Comparison of ENCODE assay signal across 27 mouse cellular contexts in genomic region chr3:96981833-96982232, GRCm38 (mm10). TPM values are rescaled to one million over a fixed set of nuclear protein-coding genes. Genes with fewer than 3 reads are reported as not detected.
A peak's percentile ranks its signal among the peaks of the same experiment; 100 is the strongest.
DNase-seq lines count a peak whose midpoint lies in the region; ATAC-seq and TF ChIP-seq lines count a peak whose summit lies in the region.
"Had no signal": no experiment of that assay in that cellular context is flagged by ENCODE, and none has a peak within 500 bp of the region (broad histone marks: within the 10 kb centered on the region; RNA-seq: fewer than 3 reads in every experiment).

No protein-coding gene starts in this region.

- intact Hi-C loops in left cerebral cortex, postnatal 36 days (cut with DNase I) = no loop called here

- no peak for TF ChIP-seq POLR2A in cerebellum, adult 2 months (IDR thresholded peaks at IDR 0.05; ENCODE audit: borderline replicate concordance, insufficient read depth, low read length)
- TF ChIP-seq POLR2A in lung, adult 2 months (IDR thresholded peaks at IDR 0.05; ENCODE audit: borderline replicate concordance, extremely low read depth, low read depth, low read length) = no peak

- H3K4me3 ChIP-seq in cerebellum, adult 2 months (replicated peaks; ENCODE audit: insufficient read depth, low read depth, low read length) = no peak overlapping the region
- H3K4me3 ChIP-seq in lung, embryonic 14.5 days (ENCODE audit: low read depth, low read length) = no peak overlapping the region
- H3K4me3 ChIP-seq in lung, adult 2 months (replicated peaks; ENCODE audit: extremely low read depth, low read depth, low read length) = no peak overlapping the region
- no peak overlapping the region for H3K4me3 ChIP-seq in lung, postnatal 0 days (ENCODE audit: low read depth, low read length)
- no peak overlapping the region for H3K4me3 ChIP-seq in stomach, embryonic 15.5 days (replicated peaks)
- H3K4me3 ChIP-seq: gastrocnemius, adult 2 months; hindbrain, embryonic 12.5 days; hindbrain, embryonic 15.5 days had no signal

- H3K4me2 ChIP-seq in lung, embryonic 14.5 days = no peak overlapping the region
- no peak overlapping the region for H3K4me2 ChIP-seq in lung, postnatal 0 days (replicated peaks; ENCODE audit: low read depth, low read length)
- no peak overlapping the region for H3K4me2 ChIP-seq in stomach, embryonic 15.5 days
- H3K4me2 ChIP-seq: heart, embryonic 11.5 days; hindbrain, embryonic 12.5 days; hindbrain, embryonic 15.5 days had no signal

- peak; percentile 13; the same call in 1 of the 2 replicates for TF ChIP-seq EP300 in lung, postnatal 0 days (IDR thresholded peaks at IDR 0.05)

- H3K36me3 ChIP-seq in lung, embryonic 14.5 days (ENCODE audit: insufficient read depth) = no peaks in the 10 kb centered on the region
- no peaks in the 10 kb centered on the region for H3K36me3 ChIP-seq in lung, postnatal 0 days (ENCODE audit: insufficient read depth, low read length)
- no peaks in the 10 kb centered on the region for H3K36me3 ChIP-seq in stomach, embryonic 15.5 days
- H3K36me3 ChIP-seq: hindbrain, embryonic 12.5 days; hindbrain, embryonic 15.5 days had no signal

- H3K27me3 ChIP-seq in cerebellum, adult 2 months (ENCODE audit: control insufficient read depth, insufficient read depth, low read length) = no peaks in the 10 kb centered on the region
- H3K27me3 ChIP-seq in lung, embryonic 14.5 days (ENCODE audit: insufficient read depth, low read length) = no peaks in the 10 kb centered on the region
- H3K27me3 ChIP-seq in lung, postnatal 0 days (replicated peaks; ENCODE audit: insufficient read depth, low read length) = no peaks in the 10 kb centered on the region
- H3K27me3 ChIP-seq in stomach, embryonic 15.5 days (replicated peaks) = no peaks in the 10 kb centered on the region
- H3K27me3 ChIP-seq: hindbrain, embryonic 12.5 days; hindbrain, embryonic 15.5 days had no signal

- no peaks in the 10 kb centered on the region for H3K9me3 ChIP-seq in lung, embryonic 14.5 days (ENCODE audit: low read depth, low read length)
- no peaks in the 10 kb centered on the region for H3K9me3 ChIP-seq in lung, postnatal 0 days (ENCODE audit: low read length)
- H3K9me3 ChIP-seq in stomach, embryonic 15.5 days = no peaks in the 10 kb centered on the region
- H3K9me3 ChIP-seq: hindbrain, embryonic 12.5 days; hindbrain, embryonic 15.5 days had no signal

- peaks cover 18% of the 10 kb centered on the region for H3K4me1 ChIP-seq in cerebellum, adult 2 months (ENCODE audit: control insufficient read depth, insufficient read depth, low read length)
- no peaks in the 10 kb centered on the region for H3K4me1 ChIP-seq in lung, embryonic 14.5 days (ENCODE audit: insufficient read depth)
- H3K4me1 ChIP-seq in lung, adult 2 months (ENCODE audit: control insufficient read depth, insufficient read depth, low read length) = no peaks in the 10 kb centered on the region
- H3K4me1 ChIP-seq in lung, postnatal 0 days (ENCODE audit: insufficient read depth, low read depth, low read length) = no peaks in the 10 kb centered on the region
- no peaks in the 10 kb centered on the region for H3K4me1 ChIP-seq in stomach, embryonic 15.5 days

- TF ChIP-seq CTCF in cerebellum, adult 2 months (IDR thresholded peaks at IDR 0.05; ENCODE audit: borderline replicate concordance, insufficient read depth, low read depth, low read length) = no peak
- no peak for TF ChIP-seq CTCF in lung, embryonic 14.5 days (IDR thresholded peaks at IDR 0.05; ENCODE audit: low read depth)
- TF ChIP-seq CTCF in lung, adult 2 months (IDR thresholded peaks at IDR 0.05; ENCODE audit: insufficient read depth, low read length) = no peak
- no peak for TF ChIP-seq CTCF in lung, postnatal 0 days (IDR thresholded peaks at IDR 0.05)

- peak overlapping the region; percentile 60; the same call in 1 of the 2 replicates for H3K27ac ChIP-seq in cerebellum, adult 2 months (ENCODE audit: insufficient read depth, low read length)
- H3K27ac ChIP-seq in lung, embryonic 14.5 days (ENCODE audit: low read depth) = no peak overlapping the region
- H3K27ac ChIP-seq in lung, postnatal 0 days (ENCODE audit: low read length) = no peak overlapping the region
- H3K27ac ChIP-seq in stomach, embryonic 15.5 days = no peak overlapping the region
- H3K27ac ChIP-seq: gastrocnemius, adult 2 months; hindbrain, embryonic 12.5 days; hindbrain, embryonic 15.5 days had no signal

- ATAC-seq in lung, embryonic 14.5 days (ENCODE audit: insufficient read depth) = peak; percentile 24; the same call in 1 of the 2 replicates
- peak; percentile 75 for ATAC-seq in lung, postnatal 0 days
- ATAC-seq in stomach, embryonic 15.5 days (ENCODE audit: insufficient read depth, low FRiP score, low read depth) = peak; percentile 79
- ATAC-seq: activated CD4-positive, CD25-positive, alpha-beta regulatory T cell, adult 4 months; forebrain, embryonic 14.5 days; forebrain, postnatal 0 days had no signal

- WGBS in cerebellum, adult 2 months = 38% methylated on average over 3 of the region's 3 CpGs
- 53% methylated on average over 3 of the region's 3 CpGs for WGBS in lung, embryonic 14.5 days
- 57% methylated on average over 3 of the region's 3 CpGs for WGBS in lung, adult 2 months
- 45% methylated on average over 3 of the region's 3 CpGs for WGBS in lung, postnatal 0 days
- WGBS in stomach, embryonic 15.5 days = 49% methylated on average over 3 of the region's 3 CpGs

- H3K9ac ChIP-seq in lung, embryonic 14.5 days = no peak overlapping the region
- no peak overlapping the region for H3K9ac ChIP-seq in lung, postnatal 0 days (replicated peaks; ENCODE audit: low read depth)
- no peak overlapping the region for H3K9ac ChIP-seq in stomach, embryonic 15.5 days
- H3K9ac ChIP-seq: forebrain, postnatal 0 days; hindbrain, embryonic 12.5 days; hindbrain, embryonic 15.5 days had no signal

- DNase-seq in cerebellum, adult 2 months = no peak
- no peak for DNase-seq in cerebellum, postnatal 36 days
- no peak for DNase-seq in lung, embryonic 14.5 days
- DNase-seq in lung, adult 2 months = no peak
- DNase-seq in lung, postnatal 0 days (ENCODE audit: low spot score) = peak; percentile 50
- no peak for DNase-seq in lung, postnatal 10 days
- no peak for DNase-seq in left cerebral cortex, postnatal 36 days (ENCODE audit: low spot score in 2 of 2)
- DNase-seq: adrenal gland, adult 8-10 months; adrenal gland, postnatal 25 days; cerebellum, adult 11-12 months; forebrain, postnatal 0 days; gastrocnemius, adult 2 months; gastrocnemius, postnatal 14 days; heart, adult 11 months had no signal

RNA-seq across cellular contexts. Expression of gene Gja8, which starts 56.0 kb away (rescaled TPM):
- polyA plus RNA-seq in cerebellum, adult 2 months (2012; rRNA removed) = not detected in 2 replicates
- not detected in 2 replicates for polyA plus RNA-seq in lung, embryonic 14.5 days (2014; fragmentation: Nextera tagmentation; extraction: Ambion mirVana)
- not detected in 2 replicates for polyA plus RNA-seq in lung, adult 2 months (2012; rRNA removed)
- not detected in 2 replicates for polyA plus RNA-seq in lung, postnatal 0 days (2015; fragmentation: Nextera tagmentation; extraction: Ambion mirVana)
- polyA plus RNA-seq in stomach, embryonic 15.5 days (2015; fragmentation: Nextera tagmentation; extraction: Ambion mirVana) = not detected in 2 replicates
- not detected for total RNA-seq in left cerebral cortex, postnatal 36 days (2021)
- total RNA-seq: adrenal gland, adult 8-10 months; adrenal gland, postnatal 25 days; forebrain, postnatal 0 days; gastrocnemius, adult 2 months; gastrocnemius, postnatal 14 days; gastrocnemius, postnatal 4 days; hematopoietic stem cell, adult 5-6 weeks had no signal
- polyA plus RNA-seq: brain, embryonic 14.5 days; embryonic facial prominence, embryonic 14.5 days; forebrain, embryonic 11.5 days; forebrain, embryonic 14.5 days; frontal cortex, adult 2 months; heart, embryonic 11.5 days; heart, postnatal 0 days; hindbrain, embryonic 15.5 days had no signal

Comparison
In these comparisons a context has a peak if more than half of its experiments do, and no peak if none do; other contexts are left out.
1. ATAC-seq: peak in every context shown above with its lines; median percentile 79 in stomach, embryonic 15.5 days; 75 in lung, postnatal 0 days; 24 in lung, embryonic 14.5 days.